Mouse (Mus musculus) E14TG2a.4 (cell line): ENCODE data around the gene Drd2.

ENCODE experiments used
- CTCF ChIP-seq: conservative IDR thresholded peaks from 2 replicates; pipeline ENCODE4 v1.5.1; 2014; ENCODE audit warnings: low read length
- NANOG ChIP-seq: IDR thresholded peaks from 2 replicates; pipeline ENCODE4 v1.6.1; 2014; ENCODE audit warnings: borderline replicate concordance, low read length, mixed read lengths

- TF ChIP-seq CTCF (no peak), NANOG (no peak)
Observed at GRCm38 (mm10) chr9:49384855-49385254, 44.4 kb downstream of the Drd2 start.
